Mouse (Mus musculus): ENCODE measurements around the gene Fam111a.

GRCm38 (mm10) chr19:12634963-12635362, 89.4 kb downstream of the Fam111a start:
- TF ChIP-seq POLR2A (IDR thresholded peaks at IDR 0.05; ENCODE audit: borderline replicate concordance, extremely low read depth, insufficient read depth, insufficient read length, poor library complexity, severe bottlenecking) (no peak), CTCF (IDR thresholded peaks at IDR 0.05; ENCODE audit: borderline replicate concordance, extremely low read depth, insufficient read depth, insufficient read length) (no peak)

Data from brain, embryonic 14.5 days (tissue).